Mouse (Mus musculus) heart, adult 8-10 months (tissue): ENCODE data around the gene Emc8. TPM values are rescaled to one million over a fixed set of nuclear protein-coding genes. Genes with fewer than 3 reads are reported as not detected.

Experiments
- DNase-seq: peaks from one replicate; pipeline ENCODE4 v3.0.0; 2022; ENCODE audit warnings: low spot score
- total RNA-seq, 4 experiments: library from RNA; stranded (reverse); gene quantifications; 2 replicates each; pipeline ENCODE4 v1.2.4; 2022

Emc8 gene
- 10 to 100 TPM; 44.3 to 57.6 (median 46.7) TPM for total RNA-seq

DNA sequence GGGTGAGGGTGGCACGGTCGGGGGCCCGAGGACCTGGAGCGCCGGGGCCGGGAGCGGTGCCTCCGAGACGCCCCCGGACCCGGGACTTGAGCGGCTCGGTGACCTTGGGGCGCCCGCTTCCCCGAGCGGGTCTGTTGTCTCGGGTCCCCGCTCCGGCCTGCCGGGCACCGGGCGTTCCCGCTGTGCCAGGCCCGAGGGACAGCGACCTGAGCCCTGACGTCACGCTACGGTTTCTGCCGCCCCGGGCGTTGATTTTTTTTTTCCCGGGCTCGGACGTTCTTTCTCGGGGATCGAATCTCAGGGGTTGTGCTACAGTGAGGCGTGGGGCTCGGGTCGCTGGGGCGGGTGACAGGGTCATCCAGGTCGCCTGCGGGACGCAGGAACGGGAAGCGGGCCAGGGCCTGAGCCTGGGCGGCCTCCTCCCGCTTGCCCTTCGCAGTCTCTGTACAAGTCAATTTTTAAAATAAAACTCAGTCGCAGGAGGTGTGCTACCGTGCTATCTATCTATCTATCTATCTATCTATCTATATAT, at the start of gene Emc8:
Gene Emc8 (minus strand): TSS at position 200 of the 532 bp plus-strand sequence.
- no peak for DNase-seq

GRCm38 (mm10) chr8:120715996-120716680, 47.8 kb upstream of the Emc8 start:
- no peak for DNase-seq

DNA sequence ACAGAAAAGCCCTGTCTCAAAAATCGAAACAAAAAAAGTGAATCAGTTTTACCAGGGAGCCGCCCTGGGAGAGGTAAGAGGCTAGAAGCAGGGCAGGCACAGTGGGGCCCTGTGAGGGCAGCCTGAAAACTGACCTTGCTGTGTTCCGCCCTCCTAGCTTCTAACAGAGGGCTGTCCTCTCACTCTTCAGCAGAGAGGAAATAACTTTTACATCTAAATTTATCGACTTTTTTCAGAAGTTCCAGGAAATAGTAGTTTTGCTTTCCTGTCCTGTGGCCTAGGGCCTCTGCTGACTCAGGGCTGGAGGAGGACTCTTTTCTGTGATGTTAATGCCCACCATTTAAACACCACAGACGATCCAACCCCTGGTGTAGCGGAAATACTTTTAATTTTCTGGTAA, 46.8 kb upstream of the Emc8 start:
- DNase-seq = no peak

- DNase-seq = no peak
Measured at GRCm38 (mm10) chr8:120709176-120709575, 40.8 kb upstream of the Emc8 start.

- DNase-seq = no peak
Measured at GRCm38 (mm10) chr8:120706193-120706592, 37.8 kb upstream of the Emc8 start.

GRCm38 (mm10) chr8:120705163-120705562, 36.8 kb upstream of the Emc8 start:
- DNase-seq = no peak

DNA sequence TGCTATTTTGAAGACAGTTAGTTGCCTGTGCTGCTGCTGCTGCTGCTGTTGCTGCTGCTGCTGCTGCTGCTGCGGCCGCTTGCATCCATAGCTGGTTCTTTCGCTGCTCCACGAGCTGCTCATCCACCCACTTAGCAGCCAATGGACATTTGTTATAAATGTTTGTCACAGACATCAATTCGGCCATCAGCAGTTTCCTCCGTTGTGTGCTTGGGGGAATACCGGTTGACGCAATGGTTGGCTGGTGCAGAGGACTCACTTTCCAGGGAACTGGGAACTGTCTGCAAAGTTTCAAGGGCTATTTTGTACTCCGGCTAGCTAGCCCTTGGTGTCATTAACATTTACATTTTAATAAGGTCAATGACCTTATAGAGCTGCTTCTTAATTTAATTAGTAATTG, 35.8 kb upstream of the Emc8 start:
- peak; percentile 55 for DNase-seq

GRCm38 (mm10) chr8:120701758-120702465, 33.5 kb upstream of the Emc8 start:
- no peak for DNase-seq

DNA sequence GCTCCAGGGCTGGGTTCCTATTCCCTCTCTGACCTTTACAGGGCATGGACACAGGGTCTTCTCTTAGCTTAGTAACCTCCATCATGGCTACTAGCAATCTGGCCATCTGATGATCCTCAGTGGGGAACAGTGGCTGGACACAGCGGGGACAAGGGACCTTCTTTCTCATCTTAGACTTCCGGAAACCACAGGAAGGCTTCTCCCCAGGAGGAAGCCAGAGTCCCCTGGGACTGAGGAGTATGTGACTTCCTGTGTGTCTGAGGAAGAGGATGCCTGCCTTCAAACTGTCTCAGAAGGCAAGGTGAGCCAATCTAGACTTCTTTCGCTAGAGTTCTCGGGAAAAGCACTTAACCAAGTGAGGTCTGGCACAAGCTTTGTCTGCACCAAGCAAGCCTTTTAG, 31.7 kb upstream of the Emc8 start:
- DNase-seq = no peak

GRCm38 (mm10) chr8:120699565-120699964, 31.2 kb upstream of the Emc8 start:
- DNase-seq = no peak

DNA sequence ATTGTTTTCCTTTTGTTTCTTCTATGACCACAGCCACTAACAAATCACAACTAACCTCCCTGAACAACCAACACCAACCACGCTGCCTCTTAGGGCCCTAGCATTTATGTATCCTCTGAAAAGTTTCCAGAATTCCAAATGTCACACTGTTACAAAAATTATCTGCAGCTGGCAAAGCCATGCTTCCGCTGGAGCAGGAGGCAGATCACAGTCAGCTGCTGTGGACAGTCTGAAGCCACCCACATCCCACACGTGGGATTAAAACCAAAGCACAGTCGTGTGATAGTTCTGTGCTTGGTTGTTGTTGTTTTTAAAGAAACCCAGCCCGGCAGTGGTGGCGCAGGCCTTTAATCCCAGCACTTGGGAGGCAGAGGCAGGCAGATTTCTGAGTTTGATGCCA, 30.7 kb upstream of the Emc8 start:
- no peak for DNase-seq

GRCm38 (mm10) chr8:120698426-120698825, 30.1 kb upstream of the Emc8 start:
- DNase-seq = no peak

GRCm38 (mm10) chr8:120697979-120698272, 29.6 kb upstream of the Emc8 start:
- DNase-seq = no peak

- DNase-seq = no peak
Measured at GRCm38 (mm10) chr8:120697154-120697978, 29.0 kb upstream of the Emc8 start.

- peak; percentile 48 for DNase-seq
Measured at GRCm38 (mm10) chr8:120696401-120697153, 28.2 kb upstream of the Emc8 start.

DNA sequence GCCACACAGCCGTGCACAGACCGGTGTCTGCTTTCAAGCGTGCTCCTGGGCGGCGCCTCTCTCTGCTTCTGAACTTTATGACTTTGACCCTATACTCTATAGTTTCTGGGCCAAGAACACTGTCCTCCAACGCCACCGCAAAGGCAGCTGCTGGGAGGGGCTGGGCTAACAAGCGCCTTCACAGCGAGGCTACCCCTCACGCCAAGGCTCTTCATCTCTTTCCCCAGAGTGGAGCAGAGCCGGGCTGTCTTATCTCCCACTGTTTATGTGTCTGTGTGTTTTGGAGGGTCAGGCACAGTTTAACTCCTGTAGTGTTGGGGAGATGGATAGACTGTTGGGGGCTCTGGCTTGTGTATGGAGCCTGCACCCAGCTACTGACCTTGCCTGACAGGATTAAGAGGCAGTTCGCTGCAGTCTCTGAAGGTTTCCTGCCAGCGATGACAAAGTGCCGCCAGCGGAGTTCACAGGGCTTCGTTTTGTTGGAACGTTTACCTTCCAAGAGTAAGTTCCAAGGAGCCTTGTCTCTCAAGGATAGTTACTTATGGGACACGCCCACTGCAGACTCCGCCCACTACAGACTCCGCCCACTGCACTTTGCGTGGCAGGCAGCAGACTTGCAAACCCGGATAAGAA, 25.6 kb upstream of the Emc8 start:
- no peak for DNase-seq

GRCm38 (mm10) chr8:120692934-120693333, 24.6 kb upstream of the Emc8 start:
- no peak for DNase-seq

DNA sequence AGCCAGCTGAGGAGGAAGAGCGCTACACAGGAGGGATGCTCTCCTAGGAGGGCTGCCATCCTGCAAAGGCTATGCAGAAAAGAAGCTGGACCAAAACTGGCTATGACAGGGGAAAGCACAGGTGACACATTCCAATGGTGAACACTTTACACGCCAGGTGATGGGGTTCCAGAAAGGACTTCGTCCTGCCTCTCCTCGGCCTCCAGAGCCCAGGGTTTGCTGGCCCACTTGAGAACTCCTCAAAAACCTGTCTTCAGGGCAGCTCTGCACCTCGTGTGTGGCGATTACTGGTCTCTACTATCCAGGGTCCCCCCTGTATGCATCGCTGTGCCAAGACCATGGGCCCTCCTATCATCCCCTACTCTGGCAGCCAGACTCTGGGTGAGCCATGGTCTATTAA, 20.1 kb upstream of the Emc8 start:
- DNase-seq = no peak

GRCm38 (mm10) chr8:120687786-120688185, 19.4 kb upstream of the Emc8 start:
- DNase-seq = peak; percentile 62

DNA sequence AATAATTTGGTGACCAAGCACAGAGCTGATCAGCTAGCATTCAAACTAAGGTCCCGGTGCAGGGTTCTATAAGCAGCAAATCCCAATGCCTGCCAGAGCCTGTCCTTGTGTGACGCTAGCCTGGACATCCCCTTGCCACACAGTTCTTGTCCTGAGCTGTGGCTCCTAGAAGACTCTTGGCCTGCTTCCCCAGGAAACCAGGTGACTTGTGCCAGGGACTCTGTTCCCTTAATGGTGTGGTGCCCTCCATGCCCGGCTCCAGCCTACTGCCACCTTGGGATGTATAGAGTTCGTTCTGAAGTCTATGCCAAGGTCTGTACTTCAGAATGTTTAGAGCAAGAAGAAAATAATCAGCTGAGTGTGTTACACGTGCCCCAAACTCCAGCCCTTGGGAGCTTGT, 18.2 kb upstream of the Emc8 start:
- no peak for DNase-seq

DNA sequence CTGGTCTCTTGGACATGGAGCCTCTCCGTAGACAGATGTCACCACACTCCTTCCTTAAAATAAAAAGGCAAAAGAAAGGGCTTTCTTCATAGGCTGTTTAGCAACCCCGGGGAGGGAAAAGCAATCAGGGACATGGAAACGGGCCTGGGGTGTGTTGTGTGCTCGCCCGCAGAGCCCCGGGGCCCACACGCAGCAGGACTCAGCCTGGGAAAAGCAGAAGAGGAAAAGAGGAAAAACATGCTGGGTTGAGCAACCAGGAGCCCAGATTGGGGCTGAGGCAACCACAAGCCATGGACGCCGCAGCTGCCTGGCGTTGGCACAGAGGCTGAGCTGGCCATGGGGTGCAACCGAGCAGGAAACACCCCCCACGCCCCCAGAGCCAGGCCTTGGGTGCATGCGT, 17.7 kb upstream of the Emc8 start:
- peak; percentile 54 for DNase-seq
